Mouse (Mus musculus) left cerebral cortex, adult 2 months (tissue): ENCODE results near the gene Cyb5d1. TPM values are rescaled to one million over a fixed set of nuclear protein-coding genes. Genes with fewer than 3 reads are reported as not detected.
"Not testable (repeated sequence)": the region's sequence is repeated elsewhere in the genome, so short reads cannot be mapped to it uniquely, and the experiment has no call there.

Experiments
- DNase-seq, 2 experiments: peaks; one replicate each; pipeline ENCODE4 v3.0.0; 2021 to 2022; ENCODE audit warnings: low spot score in 2 of 2, mixed read lengths in 1 of 2; ENCODE audit errors: extremely low spot score in 1 of 2
- H3K27ac ChIP-seq: fragments of 200-600 bp; 2 replicates; pipeline ENCODE4 v1.8.1; 2022
- H3K4me3 ChIP-seq: fragments of 200-600 bp; 2 replicates; pipeline ENCODE4 v1.8.1; 2022
- CTCF ChIP-seq: fragments of 200-600 bp; IDR thresholded peaks from 2 replicates; pipeline ENCODE4 v1.8.1; 2022; ENCODE audit warnings: antibody characterized with exemption, mild to moderate bottlenecking, moderate library complexity
- intact Hi-C: fragments of 180-260 bp; cut with DNase I; formaldehyde crosslinking; loops from one replicate; pipeline ENCODE4 v1.15.1; 2025
- total RNA-seq, 2 experiments: library from RNA; stranded (reverse); gene quantifications; 2 replicates each; pipeline ENCODE4 v1.2.3; 2021

Cyb5d1 gene
- total RNA-seq, 2 experiments from 2014 or later = 40.7 to 45.6 TPM

GRCm38 (mm10) chr11:69400083-69400850 is 4.8 kb upstream of the Cyb5d1 start:
- intact Hi-C loops = loop anchor here (2.0 kb wide), 1 partner anchor 115 kb away; no protein-coding TSS in a partner anchor

DNA sequence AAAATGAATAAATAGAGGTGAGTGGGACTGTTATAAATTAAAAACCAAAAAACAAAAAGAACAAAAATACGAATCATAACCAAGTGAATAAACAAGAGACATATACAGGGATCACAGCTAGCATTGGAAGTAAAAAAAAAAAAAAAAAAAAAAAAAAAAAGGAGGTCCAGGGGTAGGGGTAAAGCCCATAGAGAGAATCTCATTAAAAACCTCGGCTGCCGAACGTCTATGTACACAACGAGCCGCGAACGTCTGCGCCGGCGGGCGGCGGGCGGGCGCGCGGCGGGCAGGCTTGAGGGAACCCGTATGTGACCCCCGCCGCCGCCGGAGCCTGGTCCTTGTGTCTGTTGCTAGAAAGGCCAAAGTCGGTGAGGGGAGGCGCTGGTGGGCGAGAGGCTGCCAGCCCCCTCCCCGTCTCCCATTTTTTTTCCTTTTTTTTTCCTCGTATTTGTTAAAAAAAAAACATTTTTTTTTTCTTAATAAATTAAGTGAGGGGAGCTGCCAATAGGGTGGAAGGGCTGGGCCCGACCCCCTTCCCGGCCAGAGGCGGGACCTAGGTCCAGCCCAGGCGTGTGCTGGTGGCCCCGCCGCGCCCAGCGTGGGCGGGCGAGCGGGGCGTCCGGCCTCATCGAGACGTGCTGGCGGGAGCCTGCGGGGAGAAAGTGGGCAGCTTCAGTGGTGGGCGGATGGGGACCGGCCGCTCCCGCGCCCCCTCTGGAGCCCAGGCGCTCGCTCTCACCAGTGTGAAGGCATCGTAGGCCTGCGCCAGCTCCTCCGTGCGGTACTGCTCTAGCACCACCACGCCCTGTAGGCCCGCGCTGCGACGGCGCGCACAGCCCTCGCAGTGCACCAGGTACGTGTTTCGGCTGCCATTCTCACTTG is 4.0 kb upstream of the Cyb5d1 start:
- Histone ChIP-seq H3K27ac (no peak overlapping the region), H3K4me3 (no peak overlapping the region)
- intact Hi-C loops = loop anchor here (2.0 kb wide), 1 partner anchor 115 kb away; no protein-coding TSS in a partner anchor
- TF ChIP-seq CTCF = no peak
- peak in 1 of 2 experiments; percentile 20 for DNase-seq

More at GRCm38 (mm10) chr11:69400083-69400850, 4.8 kb upstream of the Cyb5d1 start:
- Histone ChIP-seq H3K4me3 (no peak overlapping the region), H3K27ac (no peak overlapping the region)
- no peak for TF ChIP-seq CTCF
- DNase-seq = no peak

DNA sequence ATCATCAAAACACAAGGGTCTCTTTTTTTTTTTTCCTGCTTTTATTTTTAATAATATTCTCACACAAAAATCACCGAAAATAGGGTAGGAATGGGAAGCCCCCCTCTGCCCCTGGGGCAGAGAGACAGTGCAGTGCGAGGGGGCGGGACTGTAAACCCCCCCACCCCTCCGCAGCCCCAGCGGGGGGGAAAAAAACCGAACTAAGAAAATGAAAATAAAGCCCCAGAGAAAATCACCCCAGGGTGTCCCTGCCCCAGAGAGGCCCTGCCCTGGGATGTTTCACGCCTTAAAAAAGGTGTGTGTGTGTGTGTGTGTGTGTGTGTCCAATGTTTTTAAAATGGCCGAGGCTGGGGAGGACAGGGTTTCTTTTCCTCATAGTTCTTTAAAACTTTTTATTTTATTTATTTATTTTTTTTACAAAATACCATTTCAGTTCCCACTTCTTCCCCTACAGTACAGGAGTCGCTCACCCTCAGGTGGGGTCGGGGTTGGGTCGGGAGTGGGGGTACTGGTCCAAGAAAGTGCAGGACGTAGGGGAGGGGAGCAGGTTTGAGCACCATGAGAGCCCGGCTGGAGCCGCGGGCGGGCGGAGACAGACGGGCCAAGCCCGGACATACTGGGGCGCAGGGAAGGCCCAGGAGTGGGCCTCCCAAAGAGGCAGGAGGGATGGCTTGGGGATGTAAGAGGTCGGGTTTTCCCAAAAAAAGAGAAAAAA is 3.2 kb upstream of the Cyb5d1 start:
- peak overlapping the region; percentile 98 for H3K27ac ChIP-seq
- intact Hi-C loops = no loop called here
- no peak for DNase-seq
- no peak for TF ChIP-seq CTCF
- H3K4me3 ChIP-seq = peak overlapping the region; percentile 69

DNA sequence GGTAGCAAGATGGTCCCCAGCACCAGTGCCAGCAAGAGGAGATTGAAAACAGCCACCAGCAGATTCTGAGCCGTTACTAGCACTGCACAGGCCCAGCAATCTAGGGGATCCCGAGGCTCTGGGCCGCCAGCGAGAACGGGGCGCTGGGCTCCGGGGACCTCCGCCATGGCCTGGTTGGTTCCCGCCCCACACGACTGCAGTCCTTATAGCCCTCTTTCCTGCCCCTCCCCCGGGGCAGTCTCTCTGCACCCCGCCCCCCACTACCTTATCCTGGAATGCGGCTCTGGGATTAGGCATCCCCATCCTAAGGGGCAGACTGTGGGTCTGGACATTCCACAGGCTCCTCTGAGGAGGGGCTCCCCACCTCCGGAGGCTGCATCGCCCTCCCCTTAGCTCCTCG is 2.6 kb upstream of the Cyb5d1 start, which contains the start of gene Tmem88:
TSS of gene Tmem88 (minus strand) at position 176 of the 400 bp plus-strand sequence.
- DNase-seq = no peak
- intact Hi-C loops = no loop called here
- no peak for TF ChIP-seq CTCF
- H3K4me3 ChIP-seq = peak within 1 kb of the TSS; percentile 69
- H3K27ac ChIP-seq = peak within 1 kb of the TSS; percentile 98

DNA sequence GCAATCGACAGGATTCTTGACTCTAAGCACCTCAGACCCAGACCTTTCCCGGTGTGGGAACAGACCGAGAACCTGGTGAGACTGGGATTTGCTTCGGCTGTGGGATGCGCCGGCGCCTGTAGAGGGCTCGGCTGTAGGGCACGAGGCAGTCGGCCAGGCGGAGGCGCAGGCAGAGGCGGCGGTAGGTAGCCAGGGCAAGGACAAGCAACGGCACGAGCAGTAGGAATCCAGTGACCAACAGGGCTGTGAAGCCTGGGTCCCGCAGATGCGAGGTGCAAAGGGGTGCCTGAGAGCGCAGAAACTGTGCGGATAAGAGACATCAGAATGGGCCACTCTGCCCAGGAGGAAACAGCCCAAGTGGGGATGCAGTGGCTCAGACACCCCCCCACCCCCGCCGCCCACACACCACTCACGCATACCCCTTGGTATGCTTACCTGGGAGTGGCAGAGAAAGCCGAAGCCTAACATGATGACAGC is 2.2 kb upstream of the Cyb5d1 start:
- intact Hi-C loops = no loop called here
- peak; percentile 19 for TF ChIP-seq CTCF
- peak overlapping the region; percentile 69 for H3K4me3 ChIP-seq
- H3K27ac ChIP-seq = peak overlapping the region; percentile 98
- DNase-seq = peak in 1 of 2 experiments; percentile 54

- no peak for TF ChIP-seq CTCF
- Histone ChIP-seq H3K27ac (peak overlapping the region; percentile 98), H3K4me3 (peak overlapping the region; percentile 69)
- intact Hi-C loops = no loop called here
- DNase-seq = no peak
These were observed 1.3 kb upstream of the Cyb5d1 start for GRCm38 (mm10) chr11:69396772-69397171.

DNA sequence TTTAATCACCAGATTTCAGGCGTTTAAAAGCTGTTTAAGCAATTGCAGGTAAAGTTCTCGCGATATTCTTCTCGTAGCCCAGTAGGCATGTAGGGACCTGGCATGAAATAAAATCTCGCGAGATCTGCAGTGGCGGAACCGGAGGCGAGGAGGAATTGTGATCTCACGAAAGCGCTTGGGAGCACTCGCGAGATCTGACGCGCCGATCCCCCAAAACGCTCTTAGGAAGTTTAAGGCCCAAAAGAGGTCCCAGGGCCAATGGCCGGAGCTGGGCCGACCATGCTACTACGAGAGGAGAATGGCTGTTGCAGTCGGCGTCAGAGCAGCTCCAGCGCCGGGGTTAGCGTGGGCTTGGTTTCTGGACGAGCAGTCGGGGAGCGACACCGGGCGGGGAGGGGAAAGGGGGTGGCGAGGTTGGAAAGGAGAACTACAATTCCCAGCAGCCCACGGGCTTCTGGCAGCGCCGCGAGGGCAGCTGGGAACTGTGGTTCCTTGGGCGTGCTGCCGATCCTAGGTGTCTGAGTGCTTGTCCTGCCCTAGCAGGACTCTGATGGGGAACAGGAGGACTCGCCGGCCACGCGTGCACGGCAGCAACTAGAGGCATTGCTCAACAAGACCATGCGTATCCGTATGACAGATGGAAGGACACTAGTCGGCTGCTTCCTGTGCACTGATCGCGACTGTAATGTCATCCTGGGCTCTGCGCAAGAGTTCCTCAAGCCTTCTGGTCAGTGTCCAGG is 373 bp upstream of the Cyb5d1 start:
- intact Hi-C loops = no loop called here
- peak; percentile 89 to 95 for DNase-seq
- H3K27ac ChIP-seq = peak overlapping the region; percentile 98
- peak overlapping the region; percentile 69 for H3K4me3 ChIP-seq
- TF ChIP-seq CTCF = no peak

GRCm38 (mm10) chr11:69394591-69395167 is 752 bp downstream of the Cyb5d1 start:
- peak overlapping the region; percentile 69 for H3K4me3 ChIP-seq
- peak overlapping the region; percentile 98 for H3K27ac ChIP-seq
- intact Hi-C loops = not testable (repeated sequence)
- peak in 1 of 2 experiments; percentile 18 for DNase-seq

GRCm38 (mm10) chr11:69390400-69391034 is 4.9 kb downstream of the Cyb5d1 start:
- no peak overlapping the region for H3K4me3 ChIP-seq
- TF ChIP-seq CTCF = peak; percentile 76
- intact Hi-C loops = loop anchor here (1.0 kb wide), 2 partner anchors 121 to 132 kb away; no protein-coding TSS in a partner anchor
- no peak overlapping the region for H3K27ac ChIP-seq
- peak in 1 of 2 experiments; percentile 54 for DNase-seq
